Mouse (Mus musculus) frontal cortex, adult (tissue): ENCODE measurements around the gene H6pd.
A peak's percentile ranks its signal among the peaks of the same experiment; 100 is the strongest.

Experiments used
- ATAC-seq: cut with Nextera tagmentation; 2 replicates; pipeline ENCODE4 v1.9.2; 2017; ENCODE audit warnings: mild to moderate bottlenecking, moderate library complexity, mixed read lengths; ENCODE audit not compliant: low TSS enrichment

Gene H6pd

DNA sequence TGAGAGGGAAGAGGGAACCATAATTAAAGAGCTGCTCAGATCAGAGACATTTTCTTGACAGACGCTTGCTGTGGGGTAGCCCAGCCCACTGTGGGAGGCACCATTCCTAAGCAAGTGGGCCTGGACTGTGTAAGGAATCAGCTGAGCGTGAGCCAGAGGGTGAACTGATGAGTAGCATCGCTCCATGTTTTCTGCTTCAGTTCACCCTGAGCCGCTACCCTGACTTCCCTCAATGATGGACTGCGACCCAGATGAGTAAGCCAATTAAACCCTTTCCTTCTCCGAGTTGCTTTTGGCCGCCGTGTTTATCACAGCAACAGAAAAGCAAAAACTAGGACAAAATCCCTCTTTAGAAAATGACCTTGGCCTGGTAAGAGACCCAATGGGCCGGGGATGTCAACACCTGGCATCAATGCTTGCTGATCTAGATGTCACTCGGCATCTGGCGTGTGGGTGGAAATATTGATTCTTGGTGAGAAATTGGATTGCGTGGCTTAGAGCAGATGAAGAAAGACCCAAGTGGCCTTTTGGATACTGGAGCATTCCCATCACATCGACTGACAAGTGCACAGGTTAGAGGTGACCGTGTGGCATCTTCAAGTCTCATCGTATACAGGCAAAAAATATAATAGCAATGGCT lies 11.0 kb upstream of the H6pd start:
- no peak for ATAC-seq

DNA sequence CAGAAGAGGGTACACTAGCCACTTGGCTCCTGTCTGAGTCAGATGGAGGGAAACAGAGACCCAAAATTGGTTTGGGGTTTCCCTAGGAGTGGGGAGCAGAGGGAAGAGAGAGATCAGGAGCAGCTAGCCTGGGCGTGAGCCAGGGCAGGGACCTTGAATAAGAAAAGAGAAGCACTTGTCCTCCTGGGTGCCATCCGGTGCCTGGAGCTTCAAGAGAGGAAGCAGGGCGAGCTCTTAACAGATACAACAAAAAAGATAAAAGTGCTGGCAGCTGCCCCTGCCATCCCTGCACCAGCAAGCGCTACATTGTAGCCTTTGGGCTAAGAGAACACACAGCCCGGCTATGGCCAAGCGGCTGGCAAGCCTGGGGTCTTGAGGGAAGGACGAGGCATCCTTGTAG lies 6.6 kb upstream of the H6pd start:
- ATAC-seq, result no peak

DNA sequence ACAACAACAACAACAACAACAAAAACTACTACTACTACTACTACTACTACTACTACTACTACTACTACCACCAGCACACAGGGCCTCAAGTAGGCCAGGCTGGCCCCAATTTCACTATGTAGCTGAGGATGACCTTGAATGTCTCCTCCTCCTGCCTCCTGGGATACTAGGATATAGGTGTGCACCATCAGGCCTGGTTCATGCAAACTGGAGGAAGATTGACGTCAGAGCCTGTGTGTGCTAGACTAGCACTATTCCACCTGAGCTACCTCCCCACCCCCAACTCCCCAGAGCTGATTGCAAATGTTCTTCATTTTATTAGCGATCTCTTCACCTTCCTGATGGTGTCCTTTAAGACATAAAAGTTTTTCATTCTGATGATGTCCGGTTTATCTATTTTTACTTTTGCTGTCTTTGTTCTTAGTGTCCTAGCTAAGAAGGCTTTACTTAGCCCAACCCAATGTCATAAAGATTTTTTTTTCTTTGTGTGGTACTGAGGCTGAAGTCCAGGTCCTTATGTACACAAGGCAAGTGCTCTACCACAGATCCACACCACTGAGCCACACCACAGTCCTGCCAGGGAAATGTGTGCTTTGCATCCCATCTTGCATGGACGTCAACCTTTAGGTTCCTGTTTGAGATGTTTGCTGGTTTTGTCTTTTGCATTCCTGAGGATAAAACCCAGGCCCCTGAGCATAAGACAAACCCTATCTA lies 5.7 kb upstream of the H6pd start:
- ATAC-seq, result no peak

DNA sequence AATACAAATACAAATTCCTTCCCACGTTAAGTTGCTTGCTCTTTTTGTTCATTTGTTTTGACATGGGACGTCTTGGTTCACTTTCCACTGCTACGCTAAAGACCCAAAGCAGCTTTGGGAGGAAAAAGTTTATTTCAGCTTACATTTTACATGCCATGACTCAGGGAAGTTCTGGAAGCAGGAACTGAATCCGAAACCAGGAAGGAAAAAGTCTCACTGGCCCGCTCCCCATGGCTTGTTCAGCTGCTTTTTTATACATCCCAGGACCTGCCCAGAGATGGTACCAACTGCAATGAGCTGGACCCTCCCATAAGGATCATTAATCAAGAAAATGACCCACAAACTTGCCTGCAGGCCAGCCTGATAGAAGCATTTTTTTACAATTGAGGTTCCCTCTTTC lies 5.0 kb upstream of the H6pd start:
- ATAC-seq, result no peak

DNA sequence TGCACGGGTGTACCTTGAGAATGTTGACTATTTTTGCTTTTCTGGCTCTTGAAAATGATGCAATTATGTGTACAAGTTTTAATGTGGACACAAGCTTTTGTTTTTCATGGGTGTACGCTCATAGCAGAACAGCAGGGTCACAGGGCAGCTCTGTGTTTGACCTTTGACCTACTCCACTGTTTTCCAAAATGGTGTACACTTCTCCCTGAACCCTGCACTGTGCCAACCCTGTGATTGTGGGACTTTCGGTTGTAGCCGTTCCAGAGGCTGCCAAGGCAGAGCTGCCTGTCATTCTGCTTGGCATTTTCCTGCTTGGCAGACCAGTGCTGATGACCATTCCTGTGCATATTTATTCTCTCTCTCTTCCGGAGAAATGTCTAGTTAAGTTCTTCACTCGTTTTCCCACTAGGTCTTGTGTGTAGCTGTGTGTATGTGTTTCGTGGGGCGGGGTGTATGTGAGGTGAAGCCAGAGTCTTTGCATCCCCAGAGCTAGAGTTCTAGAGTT lies 4.4 kb upstream of the H6pd start:
- ATAC-seq, result no peak

DNA sequence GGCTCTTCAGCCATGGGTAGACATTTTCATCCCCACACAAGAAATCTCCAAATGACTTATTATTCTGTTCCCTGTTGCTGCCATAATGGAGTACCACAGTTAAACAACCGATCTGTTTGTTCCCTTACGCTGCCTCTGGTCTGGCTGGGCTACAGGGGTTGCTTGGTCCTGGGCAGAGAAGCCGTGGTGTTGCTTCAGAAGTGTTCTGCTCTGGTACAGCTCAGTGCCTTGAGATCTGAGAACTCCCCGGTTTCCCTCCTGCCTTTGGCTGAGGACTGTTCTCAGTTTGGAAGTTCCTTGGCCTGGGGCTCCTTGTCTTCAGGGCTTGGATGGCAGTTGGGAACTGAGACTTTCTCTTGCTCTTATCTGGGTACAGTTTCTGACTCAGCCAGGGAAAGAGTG lies 3.5 kb upstream of the H6pd start:
- ATAC-seq, result peak; percentile 8; the same call in 1 of the 2 replicates

DNA sequence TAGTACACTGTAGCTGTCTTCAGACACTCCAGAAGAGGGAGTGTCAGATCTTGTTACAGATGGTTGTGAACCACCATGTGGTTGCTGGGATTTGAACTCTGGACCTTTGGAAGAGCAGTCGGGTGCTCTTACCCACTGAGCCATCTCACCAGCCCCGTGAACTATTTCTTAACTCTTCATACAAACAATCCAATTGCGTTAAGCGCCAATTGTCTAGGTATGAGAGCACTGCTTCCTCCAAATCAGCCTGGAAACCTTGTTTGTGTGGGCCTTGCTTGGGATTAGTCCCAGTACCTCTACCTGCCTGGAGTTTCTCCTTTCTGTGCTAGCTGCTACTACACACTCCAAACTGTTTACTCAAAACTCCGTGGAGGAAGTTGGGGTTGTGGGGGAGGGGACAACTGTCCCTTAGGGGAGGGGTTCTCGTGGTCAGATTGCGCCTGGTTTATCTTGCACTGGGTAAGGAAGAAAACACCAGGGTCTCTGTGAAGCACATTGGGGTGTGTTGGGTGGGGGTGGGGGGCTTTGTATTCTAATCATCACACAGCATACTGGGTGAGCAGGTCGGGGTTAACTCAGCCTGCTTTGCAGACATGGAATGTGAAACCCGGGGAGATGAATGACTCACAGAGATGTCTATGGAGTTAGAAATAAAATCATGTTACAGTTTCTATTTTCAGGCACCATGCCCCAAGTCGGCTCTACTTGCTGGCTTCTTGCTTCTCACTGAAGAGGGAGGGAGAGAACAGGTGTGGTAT lies 2.9 kb upstream of the H6pd start:
- peak; percentile 32 for ATAC-seq

DNA sequence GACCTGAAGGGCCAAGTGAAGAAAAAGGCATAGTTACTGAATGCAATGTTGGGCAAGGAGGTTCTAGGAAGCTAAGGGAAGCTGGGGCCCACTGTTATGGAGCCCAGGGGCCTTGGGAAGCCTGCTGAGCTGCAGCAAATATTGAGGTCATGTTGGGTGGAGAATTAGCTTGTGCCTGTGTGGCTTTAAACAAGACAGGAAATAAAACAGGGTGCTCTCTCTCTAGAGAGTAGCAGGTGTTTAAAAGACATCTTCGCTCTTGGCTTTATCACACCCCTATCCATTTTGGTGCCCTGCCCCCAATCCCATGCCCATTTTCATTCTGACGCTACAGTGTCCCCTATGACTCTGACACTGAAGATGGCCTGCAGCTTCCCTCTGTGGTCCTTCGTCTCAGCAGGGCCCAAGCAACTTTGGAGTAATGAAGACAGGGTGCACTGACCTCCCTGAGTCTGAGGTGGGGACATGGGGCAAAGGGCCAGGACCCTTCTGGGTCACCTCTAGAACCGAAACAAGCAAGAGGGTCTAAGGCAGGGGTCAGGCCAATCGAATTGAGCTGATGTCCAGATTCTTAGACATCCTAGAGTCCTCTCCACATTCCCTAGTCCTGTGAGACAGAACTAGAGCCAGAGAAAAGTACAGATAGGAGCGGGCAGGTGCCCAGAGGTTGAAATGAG lies 1.4 kb upstream of the H6pd start:
- ATAC-seq, result no peak

DNA sequence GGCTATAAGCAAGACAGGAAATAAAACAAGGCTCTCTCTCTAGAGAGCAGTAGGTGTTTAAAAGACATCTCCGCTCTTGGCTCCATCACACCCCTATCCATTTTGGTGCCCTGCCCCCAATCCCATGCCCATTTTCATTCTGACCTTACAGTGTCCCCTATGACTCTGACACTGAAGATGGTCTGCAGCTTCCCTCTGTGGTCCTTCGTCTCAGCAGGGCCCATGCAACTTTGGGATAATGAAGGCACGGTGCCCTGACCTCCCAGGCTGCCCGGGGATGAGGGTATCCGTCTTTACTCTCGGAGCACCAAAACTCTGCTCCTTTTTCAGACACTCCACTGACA lies 736 bp upstream of the H6pd start:
- no peak for ATAC-seq

DNA sequence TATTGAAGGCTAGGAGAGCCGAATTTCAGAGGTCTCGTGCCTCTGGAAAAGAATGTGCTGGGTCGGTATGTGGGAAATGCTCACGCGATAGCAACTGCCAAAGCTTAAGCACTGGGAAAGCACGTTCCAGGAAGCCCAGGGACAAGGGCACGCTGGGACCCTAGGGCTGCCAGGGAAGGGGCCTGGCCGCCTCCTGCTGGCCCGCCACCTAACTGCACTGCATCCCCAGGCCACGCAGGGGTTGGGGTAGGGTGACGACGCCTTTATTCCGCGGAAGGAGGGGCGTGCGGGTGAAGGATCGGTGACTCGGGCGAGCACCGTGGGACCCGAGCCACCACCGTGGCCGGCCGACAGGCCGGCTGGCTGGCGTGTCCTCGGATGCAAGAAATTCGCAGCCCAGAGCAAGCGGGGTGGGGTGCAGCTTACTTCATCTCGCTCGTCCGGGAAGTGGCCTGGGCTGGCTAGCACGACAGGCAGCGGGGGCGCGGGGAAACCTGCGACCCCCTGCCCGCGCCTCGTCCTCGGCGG lies 434 bp downstream of the H6pd start:
- ATAC-seq, result peak; percentile 40; the same call in 1 of the 2 replicates

DNA sequence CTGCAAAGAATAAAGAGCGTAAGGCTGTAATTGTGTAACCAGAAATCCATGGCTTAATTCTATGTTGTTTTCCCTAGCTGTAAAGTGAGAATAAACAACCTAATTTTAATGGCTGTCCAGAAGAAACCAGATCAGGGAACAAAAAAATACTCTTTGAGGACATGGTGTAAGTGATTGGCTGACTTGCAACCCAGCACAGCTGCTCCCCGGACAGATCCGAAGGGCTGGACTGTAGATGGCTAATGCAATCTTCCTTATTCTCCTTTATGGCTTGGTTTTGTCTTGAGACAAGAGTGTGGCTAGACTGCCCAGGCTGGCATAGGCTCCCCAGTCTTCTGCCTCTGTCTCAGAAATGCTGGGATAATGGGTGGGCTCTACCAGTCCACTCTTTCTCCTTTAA lies 1.4 kb downstream of the H6pd start:
- no peak for ATAC-seq

DNA sequence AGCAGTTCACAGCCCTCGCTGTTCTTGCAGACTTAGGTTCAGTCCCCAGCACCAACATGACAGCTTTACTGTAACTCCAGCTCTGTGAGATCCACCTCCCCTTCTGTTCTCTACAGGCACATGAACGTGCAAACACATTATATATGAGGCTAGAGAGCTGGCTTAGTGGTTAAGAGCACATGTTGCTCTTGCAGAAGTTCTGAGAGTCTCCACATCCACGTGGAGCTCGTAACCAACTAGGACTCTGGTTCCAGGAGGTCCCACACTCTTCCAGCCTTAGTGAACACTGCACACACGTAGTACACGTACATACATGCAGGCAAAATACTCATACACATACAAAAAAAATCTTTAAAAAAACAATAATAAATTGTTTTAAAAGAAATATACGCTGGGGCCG lies 1.8 kb downstream of the H6pd start:
- ATAC-seq, result no peak

DNA sequence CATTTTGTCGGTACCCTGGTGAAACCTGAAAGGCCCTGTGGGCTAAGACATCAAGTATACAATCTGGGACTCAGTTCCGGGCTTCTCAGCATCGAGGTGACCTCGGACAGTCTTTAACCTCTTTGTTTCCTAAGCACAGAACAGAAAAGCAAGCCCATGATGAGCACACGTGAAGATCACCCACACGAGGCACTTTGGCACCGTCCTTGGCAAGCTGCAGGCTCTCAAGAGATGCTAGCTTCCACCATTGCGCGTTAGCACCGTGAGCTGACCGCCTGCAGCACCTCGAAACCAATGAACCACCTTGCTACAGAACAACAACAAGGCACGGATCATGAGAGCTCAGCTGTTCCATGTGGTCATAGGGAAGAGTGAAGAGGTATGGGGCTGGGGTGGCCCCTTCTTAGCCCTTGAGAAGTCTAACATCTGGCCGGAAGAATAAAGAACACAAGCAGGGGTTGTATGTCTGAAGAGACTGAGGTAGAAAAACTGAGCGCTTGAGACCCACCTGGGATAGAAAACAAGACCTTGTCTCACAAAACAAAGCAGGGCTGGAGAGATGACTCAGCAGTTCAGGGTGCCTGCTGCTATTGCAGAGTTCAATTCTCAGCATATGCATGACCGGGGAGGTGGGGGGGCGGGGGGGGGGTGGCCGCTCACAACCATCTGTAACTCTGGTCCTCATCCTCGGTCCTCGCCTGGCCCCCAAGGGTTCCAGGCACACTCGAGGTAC lies 2.5 kb downstream of the H6pd start:
- no peak for ATAC-seq

DNA sequence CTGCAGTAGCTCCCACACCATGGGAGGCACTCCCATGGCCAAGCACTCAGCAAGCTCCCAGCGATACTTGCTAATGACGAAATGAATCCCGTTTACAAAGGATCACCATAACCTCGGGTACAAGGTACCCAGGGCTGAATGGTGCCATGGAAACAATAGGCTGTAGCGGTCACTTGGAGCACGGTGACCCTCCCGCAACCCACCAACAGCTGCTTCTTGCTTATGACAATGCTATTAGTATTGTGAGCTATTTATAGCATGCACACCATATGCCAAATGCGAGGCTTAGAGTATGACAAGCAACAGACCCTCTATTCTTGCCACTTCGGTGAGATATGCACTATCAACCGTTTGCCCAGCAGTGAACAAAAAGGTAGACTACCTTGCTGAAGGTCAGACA lies 3.6 kb downstream of the H6pd start:
- no peak for ATAC-seq

DNA sequence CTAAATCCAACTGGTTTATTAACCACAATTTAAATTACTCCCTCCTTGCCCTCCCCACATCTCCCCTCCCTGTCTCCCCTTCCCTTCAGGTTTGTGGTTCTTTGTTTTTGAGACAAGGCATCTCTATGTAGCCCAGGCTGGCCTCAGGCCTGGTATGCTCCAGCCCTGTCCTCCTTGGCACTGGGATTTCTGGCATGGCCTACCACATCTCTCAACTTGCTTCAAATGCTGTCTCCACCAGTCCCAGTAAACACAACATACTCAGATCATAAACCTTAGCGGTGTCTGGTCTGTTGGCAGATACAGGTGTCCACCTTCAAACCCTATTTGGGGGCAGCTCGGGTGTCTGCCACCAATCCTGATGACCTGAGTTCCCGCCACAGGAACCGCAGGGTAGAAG lies 5.2 kb downstream of the H6pd start:
- ATAC-seq, result no peak

DNA sequence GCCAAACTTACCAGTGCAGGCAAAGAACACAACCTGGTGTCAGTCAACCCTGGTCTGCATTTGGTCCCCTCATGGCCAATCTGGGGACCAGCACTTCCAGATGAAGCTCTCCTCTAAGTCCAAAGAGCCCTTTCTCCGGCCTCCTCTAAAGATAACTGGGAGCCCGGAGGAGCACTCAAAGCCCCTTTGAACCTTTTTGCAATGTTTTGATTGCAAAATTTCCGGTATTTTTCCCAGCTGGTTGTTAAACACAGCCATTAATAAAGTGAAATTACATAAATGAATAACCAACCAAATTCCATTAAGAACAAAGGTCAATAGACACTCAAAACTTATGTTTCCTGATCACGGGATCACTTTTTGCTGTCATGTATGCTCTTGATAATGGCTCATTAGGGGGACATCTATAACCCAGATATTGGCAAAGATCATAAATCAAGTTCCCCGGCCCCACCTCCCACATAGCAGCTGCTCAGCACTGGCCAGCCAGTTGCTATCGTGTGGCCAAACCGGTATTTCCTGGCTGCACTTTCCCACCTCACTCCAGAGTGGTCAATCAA lies 5.7 kb downstream of the H6pd start:
- no peak for ATAC-seq

DNA sequence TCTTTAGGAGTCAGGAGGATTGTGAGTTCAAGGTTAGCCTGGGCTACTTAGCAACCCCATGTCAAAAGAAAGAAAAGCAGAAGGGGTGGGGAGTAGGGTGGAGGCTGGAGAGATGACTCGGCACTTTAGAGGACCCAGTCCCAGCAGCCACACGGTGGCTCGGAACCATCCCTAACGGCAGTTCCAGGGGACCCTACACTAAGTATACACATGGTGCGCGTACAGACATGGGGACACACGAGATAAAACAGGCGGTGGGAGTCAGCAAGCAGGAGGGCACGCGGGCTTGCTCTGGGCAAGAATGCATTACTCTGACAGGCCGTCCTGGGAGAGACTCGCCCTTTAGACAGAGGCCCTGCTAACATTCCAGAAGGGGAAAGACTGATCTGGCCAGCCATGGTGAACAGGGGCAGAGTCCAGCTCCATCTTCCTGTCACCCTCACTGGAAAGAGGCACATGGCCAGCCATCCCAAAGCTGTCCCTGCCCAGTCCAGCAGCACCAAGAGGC lies 6.7 kb downstream of the H6pd start:
- no peak for ATAC-seq

DNA sequence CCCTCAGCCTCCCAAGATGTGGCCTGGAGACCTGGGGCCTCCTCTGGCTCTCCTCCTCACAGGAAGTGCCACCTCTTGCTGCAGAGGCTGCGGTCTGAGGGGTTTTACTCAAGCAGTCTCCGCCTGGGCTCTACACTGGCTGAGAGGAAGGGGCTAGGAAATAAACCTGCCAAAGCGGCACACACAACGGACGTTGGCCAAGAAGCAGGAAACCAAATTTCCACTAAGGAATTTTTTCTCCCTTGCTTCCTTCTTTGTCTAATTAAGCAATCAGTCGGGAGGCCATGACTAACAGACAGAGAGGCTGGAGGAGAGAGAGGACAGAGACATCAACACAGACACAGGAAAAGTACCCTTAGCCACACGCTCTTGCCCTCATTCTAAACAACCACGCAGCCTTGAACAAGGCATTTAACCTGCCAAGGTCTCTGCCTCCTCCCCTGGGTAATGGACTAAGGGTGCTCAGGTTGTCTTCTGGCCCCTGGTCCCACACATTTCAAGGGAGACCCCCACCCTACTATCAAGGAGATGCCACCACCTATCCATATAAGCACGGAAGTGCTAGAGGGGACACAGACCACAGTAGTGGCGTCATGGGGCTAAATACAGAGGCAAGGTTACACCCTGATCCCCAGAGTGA lies 7.5 kb downstream of the H6pd start:
- ATAC-seq, result no peak

DNA sequence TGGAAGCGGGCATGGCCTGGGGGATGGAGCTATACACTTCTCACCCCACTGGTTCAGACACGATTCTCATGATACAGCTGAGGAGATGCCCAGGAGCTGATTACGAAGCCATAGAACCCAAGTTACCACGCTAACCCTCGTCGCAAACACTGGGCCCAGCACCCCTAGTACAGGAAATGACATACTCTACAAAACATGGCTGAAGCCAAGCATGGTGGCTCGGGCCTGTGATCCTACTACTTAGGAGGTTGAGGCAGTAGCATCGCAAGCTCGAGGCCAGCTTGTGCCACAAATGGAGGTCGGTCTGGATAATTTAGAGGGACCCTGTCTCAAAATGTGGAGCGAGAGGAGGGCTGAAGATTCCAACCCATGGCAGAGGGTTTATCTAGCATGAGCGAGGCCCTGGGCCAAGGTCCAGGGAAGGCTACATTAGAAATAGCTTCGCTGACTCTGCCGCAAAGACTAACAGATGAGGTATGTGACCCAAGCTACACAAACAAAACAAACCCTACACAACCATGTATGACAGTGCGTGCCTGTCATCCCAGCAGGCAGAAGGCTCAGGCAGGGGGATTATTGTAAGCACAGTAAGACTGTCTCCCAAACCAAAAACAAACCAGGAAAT lies 8.8 kb downstream of the H6pd start:
- ATAC-seq, result no peak

DNA sequence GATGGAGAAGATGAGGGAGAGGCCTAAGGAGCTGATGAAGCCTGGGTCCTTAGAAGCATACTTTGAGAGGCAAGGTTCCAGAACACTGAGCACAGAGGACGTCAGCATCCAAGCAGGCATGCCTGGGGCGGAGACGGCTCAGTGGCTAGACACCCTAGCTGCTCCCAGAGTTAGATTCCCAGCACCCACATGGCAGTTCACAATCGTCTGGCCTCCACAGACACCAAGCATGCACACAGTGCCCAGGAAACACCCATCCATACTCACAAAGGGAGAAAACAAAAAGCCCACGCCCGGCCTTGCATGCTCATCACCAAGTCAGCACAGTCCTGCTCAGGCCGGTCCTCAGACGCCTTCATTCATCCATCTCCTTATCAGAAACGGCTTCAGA lies 9.3 kb downstream of the H6pd start:
- ATAC-seq, result no peak
